Mouse (Mus musculus) ovary, postnatal 36 days (tissue): ENCODE measurements around the gene Taf4.

ENCODE experiments used
- DNase-seq: peaks from one replicate; pipeline ENCODE4 v3.0.0; 2022; ENCODE audit warnings: low spot score, mixed read lengths

Taf4 gene

DNA sequence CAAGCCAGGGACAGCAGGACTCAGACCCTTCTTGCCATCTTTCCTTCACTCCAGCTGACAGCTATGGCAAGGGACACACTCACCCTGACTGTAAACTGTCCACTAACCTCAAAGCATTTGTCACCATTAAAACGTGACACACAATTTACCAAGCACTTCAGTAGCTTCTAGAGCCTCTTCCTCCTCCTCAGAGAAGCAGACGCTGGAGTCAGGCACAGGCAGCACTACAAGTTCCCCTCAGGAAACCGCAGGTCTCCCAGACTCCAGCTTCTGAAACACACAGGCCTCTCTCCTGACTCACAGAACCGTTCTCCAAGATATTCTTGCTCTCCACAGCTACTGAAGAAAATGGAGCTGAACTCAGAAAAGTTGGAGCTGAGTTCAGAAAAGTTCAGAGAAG is 39.4 kb downstream of the Taf4 start:
- no peak for DNase-seq

GRCm38 (mm10) chr2:179934165-179934564 is 42.3 kb downstream of the Taf4 start:
- no peak for DNase-seq

GRCm38 (mm10) chr2:179931741-179932140 is 44.7 kb downstream of the Taf4 start:
- peak; percentile 2 for DNase-seq

- no peak for DNase-seq
Measured at GRCm38 (mm10) chr2:179929166-179929565, 47.3 kb downstream of the Taf4 start.

- DNase-seq, result no peak
Measured at GRCm38 (mm10) chr2:179924038-179924437, 52.4 kb downstream of the Taf4 start.

DNA sequence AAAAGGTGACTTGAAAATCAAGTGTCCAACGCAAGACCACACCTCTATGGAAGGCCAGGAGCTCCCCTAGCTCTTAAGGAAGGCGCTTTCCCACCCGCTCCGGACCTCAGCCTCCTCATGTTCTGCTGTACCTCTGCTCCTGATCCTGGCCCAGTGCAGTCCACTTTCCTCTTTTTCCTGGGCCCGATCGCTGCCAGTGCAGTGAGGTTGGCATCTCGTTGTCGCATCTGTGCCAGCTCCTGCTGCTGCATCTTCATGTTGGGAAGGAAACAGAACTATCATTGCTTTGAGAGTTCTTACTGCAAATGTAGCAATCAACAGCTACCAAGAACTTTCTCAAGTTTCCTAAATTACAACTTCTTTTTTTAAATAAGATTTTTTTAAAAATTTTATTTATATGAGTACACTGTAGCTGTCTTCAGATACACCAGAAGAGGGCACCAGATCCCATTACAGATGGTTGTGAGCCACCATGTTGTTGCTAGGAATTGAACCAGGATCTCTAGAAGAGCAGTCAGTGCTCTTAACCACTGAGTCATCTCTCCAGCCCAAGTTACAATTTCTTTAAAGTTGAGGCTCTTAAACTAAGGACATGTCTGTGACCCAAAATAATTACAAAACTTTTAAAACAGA is 55.3 kb downstream of the Taf4 start:
- no peak for DNase-seq

GRCm38 (mm10) chr2:179920042-179920441 is 56.4 kb downstream of the Taf4 start:
- DNase-seq, result no peak

DNA sequence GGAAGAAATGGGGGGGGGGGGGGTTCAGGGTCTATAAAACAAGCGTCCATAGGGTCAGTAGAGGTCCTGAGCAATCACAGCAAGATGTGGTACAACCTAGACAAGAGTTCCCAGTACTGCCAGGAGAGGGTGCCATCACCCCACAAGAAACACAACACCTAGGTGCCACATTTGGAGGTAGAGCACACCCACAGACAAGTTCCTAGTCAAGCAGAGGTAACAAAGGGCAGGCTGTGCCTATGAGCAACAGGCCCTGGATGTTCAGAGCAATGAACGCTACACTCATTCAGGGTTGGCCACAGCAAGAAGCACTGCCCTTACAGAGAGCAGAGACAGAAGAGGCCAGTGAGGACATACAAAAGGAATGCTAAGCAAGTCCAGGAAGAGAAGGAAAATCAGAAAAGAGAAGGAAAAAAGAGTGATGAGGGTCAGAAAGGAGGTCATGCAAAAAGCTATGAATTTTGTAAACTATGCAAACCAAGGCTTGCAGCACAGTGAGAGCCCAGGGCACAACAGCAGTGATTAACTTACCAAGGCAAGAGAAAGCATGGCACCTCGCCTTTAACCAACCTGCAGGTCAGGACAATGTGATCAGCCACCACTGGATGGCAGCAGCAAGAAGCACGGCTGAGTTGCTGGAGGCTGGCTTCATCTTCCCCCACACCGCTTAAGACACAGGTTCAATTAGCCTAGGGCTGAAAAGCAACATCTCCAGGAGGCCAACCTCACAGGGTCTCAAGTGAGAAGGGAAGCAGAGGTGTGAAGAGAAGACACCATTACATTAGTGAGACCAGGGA is 59.4 kb downstream of the Taf4 start:
- DNase-seq, result peak; percentile 72

- DNase-seq, result no peak
Measured at GRCm38 (mm10) chr2:179914246-179914645, 62.2 kb downstream of the Taf4 start.

GRCm38 (mm10) chr2:179913349-179913748 is 63.1 kb downstream of the Taf4 start:
- DNase-seq, result no peak

DNA sequence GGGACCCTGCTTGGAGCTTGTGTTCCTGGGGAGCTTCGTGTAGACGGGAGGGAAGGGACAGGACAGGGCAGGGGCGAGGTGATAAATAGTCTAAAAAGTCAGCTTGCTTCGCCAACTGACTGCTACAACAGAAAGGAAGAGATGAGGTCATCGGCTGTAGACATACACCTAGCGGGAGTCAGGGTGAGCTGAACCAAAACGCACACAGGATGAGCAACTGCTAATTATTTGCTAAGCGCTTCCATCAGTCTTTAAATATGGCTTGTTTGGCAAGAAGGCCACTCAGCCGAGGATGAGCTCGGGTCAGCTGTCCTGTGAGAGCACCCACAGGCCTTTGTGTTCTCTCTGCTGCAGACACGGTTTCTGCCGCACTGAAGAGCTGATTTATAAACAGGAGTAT is 63.5 kb downstream of the Taf4 start:
- no peak for DNase-seq

- DNase-seq, result no peak
Measured at GRCm38 (mm10) chr2:179896949-179897348, 79.5 kb downstream of the Taf4 start.

- DNase-seq, result no peak
Measured at GRCm38 (mm10) chr2:179891048-179891447, 85.4 kb downstream of the Taf4 start.

DNA sequence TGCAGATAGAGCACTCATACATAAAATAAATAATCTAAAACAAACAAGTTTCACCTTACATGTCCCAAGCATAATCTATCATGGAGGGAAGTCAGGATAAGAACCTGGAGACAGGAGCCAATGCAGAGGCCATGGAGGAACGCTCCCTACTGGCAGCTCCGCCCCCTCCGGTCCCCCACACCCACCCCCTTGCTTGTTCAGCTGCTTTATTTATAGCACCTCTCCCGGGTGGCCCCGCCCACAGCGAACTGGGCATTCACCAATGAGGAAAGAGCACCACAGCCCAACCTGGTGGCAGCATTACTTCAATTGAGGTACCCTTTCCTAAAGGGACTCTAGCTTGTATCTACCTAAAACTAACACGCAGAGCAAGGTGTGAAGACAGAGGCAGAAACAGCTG is 91.9 kb downstream of the Taf4 start:
- DNase-seq, result no peak

GRCm38 (mm10) chr2:179877551-179878215 is 98.8 kb downstream of the Taf4 start:
- DNase-seq, result peak; percentile 36

DNA sequence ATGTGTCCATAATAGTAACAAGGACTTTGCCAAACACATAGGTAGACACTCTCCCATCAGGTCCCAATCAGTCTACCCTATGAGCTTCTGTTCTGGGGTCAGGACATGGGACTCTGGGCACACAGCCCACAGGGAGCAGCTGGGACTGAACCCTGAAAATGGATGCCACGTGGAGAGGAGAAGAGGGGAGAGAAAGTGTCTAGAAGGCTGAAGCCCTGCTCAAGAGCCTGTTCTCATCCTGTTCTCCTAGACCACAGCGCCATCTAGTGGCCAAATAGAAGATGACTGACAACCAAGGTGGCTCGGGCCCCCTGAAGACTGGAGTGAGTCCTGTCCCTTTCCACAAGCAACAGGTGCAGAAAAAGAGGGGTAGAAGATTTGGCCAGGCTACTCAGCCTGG is 101.3 kb downstream of the Taf4 start:
- peak; percentile 30 for DNase-seq

GRCm38 (mm10) chr2:179873315-179873714 is 103.1 kb downstream of the Taf4 start:
- no peak for DNase-seq

DNA sequence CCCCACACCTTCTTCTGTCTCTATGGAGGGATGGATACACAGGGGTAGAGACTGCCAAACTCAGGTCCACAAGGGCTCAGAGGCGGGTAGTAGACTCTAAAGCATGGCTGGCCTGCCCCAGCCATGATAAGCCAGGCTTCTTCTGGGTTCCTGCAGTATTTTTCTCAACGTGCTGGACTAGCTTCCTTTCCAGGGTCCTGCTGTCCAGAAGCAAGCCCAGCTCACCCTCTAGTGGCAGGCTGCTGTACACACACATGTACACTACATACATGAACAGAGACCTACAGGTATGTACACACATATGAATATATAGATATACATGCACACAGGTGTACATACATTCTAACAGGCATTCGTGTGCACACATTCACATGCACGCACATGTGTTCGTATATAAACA is 103.7 kb downstream of the Taf4 start:
- DNase-seq, result no peak

- no peak for DNase-seq
Measured at GRCm38 (mm10) chr2:179869871-179870270, 106.6 kb downstream of the Taf4 start.

DNA sequence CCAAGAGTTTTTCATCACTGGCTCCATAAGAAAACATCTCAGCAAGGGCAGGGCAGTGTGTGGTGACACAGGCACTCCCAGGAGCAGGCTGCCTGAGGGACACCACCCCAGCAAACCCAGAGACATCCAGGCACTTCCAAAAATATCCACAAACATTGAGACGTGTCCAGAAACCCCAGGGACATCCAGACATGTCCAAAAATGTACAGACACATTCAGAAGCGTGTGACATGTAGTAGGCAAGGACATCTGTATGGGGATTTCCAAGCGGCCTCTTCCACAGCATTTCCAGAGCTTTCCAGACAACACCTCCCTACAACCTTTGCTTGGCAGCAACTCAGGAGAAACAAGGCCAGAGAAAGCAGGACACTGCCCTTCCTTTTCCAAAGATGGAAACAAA is 108.8 kb downstream of the Taf4 start:
- no peak for DNase-seq

- DNase-seq, result no peak
Measured at GRCm38 (mm10) chr2:179865097-179865496, 111.3 kb downstream of the Taf4 start.

GRCm38 (mm10) chr2:179863266-179863665 is 113.2 kb downstream of the Taf4 start:
- DNase-seq, result no peak

DNA sequence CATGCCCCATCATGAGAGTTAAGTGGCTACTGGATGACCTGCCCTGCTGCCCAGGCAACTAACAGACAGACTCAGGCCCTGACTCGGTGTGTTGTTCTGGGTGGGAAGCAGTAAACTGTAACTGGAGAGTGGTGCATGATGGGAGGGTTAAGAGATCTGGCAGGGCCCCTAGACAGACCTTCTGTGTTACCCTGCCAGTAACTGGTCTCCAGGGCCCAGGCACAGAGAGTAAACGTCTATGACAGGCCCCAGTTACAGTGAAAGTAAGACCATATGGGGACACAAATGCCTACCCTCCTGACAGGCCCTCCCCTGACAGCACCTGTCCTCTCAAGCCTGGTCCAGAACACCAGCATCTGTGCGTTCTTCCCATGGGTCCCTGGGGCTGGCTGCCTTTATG is 113.8 kb downstream of the Taf4 start:
- no peak for DNase-seq
